Mouse (Mus musculus) kidney, postnatal 25 days (tissue): ENCODE results near the gene Arl8b.

ENCODE experiments used
- DNase-seq, 2 experiments: peaks; one replicate each; pipeline ENCODE4 v3.0.0; 2021; ENCODE audit warnings: mixed read lengths in 2 of 2

Gene Arl8b

DNA sequence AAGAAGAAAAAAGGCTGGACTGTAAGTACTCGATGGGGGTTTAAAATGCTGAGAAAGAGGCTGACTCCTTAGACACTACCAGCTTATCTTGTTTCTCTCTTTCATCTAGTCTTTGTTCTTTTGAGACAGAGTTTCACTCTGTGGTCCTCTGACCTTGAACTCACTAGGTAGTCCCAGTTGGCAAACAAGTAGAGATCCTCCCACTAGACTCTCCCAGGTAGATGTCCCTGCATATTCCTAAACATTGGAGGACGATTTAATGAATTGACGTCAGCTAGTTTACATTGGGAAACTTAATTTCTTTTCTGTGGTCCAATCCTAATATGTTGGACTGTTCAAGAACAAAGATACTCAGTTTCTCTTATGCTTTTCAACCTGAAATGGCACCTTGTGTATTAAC, 2.7 kb downstream of the Arl8b start:
- DNase-seq = no peak

DNA sequence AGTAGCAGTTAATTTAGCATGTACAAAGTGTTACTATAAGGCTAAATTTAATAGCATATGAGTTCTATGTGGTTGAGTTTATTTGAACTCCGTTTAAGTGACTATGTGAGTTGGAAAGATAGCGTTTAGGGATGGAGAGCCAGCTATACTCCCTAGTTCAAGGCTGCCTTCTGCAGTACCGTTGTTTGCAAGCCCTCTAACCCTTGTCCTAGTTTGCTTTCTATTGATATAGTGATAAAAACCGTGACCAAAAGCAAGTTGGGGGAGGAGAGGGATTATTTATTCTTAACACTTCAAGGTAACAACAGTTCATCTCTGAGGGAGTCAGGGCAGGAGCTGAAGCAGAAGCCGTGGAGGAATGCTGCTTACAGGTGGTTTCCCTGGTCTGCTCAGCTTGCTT, 8.6 kb downstream of the Arl8b start:
- DNase-seq = no peak

DNA sequence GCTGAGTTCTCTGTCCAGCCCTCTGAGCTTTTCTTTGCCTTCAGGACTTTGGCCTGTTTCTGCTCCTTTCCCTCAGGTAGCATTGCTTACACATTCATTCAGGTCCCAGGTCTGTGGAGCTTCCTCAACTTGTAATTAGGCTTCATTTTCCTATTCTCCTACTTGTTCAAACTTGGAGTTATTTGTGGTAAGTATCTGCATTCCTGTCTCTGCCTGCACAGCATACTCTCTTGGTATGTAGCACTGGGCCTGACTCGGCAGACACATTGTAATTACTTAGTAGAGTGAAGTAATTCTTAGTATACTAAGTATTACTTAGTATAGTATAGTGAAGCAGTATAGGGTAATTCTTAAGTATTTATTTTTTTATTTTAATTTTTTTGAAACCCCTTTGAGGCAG, 13.0 kb downstream of the Arl8b start:
- no peak for DNase-seq

DNA sequence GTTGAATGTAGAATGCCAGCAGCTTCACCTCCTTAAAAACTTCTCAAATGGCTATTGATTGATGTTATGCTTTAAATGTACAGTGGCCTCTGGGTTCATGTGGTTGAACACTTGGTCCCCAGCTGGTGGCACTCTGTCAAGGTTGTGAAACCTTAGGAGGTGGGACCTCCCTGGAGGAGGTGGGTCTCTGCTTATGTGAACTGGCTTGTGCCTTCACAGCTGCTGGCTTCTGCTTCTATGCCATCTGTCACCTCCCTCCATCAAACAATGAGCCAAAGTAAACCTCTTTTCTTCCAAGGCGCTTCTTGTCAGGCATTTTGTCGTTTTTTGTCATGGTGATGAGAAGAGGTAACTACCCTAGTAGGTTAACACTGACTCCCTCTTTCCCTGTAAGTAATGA, 13.8 kb downstream of the Arl8b start:
- peak in 1 of 2 experiments; percentile 50 for DNase-seq

DNA sequence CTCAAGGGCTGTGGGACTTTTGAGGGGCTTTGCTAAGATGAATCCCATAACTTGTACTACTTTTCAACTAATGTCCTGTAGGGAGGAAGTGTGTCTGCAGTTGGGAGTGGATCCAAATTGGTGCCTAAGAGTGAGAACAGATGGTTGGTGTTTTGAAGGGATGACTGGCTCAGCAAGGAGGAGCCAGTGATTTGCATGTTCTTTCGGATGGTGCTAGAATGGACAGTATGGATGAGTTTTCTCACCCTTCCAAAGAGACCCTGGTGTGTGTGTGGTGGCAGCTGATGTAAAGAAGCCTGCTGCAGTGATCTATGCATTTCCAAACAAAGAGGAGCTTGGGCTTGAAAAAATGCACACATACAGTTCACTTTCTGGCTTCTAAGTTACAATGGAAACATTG, 22.3 kb downstream of the Arl8b start:
- no peak for DNase-seq

DNA sequence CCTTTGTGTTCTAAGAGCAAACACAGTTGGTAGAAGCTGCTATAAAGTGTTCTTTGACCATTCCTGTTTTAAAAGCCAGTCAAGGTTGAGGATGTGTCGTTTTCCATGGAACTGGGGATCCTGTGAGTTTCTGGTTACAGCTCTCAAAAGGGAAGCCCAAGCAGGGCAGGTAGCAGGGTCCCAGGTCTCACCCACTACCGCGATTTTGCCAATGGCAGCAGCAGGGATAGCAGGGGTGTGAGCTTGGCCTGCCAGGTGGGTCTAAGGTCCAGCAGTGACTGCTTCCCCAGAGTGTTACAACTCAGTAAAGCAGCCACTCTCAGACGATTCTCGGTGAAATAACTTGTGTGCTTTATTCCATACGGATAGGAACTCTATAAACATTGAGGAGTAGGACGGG, 23.0 kb downstream of the Arl8b start:
- DNase-seq = no peak

DNA sequence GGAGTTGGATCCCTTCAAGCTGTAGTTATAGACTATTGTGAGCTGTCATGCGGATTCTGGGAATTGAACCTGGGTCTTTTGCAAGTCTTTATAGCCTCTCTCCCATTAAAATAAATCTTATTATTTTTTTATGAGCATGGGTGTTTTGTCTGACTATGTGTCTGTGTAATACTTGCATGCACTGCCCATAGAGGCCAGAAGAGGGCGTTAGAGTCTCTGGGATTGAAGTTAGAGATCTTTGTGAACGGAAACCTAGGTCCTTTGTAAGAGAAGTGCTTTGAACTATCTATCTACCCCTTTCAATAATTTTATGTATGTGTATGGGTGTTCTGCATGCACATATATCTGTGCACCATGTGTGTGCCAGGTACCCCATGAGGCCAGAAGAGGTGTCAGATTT, 24.5 kb downstream of the Arl8b start:
- no peak for DNase-seq

DNA sequence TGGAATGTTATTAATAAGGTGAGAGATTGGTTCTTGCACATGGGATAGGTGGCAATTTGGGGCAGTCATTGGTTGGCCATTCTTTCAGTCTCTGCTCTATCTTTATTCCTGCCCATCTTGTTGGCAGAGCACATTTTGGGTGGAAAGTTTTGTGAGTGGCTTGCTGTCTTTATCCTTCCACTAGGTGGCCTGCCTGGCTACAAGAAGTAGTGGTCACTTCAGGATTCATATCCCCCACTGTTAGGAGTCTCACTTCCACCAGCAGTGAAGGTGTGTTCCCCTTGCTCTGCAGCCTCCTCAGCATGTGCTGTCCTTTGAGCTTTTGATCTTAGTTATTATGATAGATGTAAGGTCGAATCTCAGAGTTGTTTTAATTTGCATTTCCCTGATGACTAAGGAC, 25.9 kb downstream of the Arl8b start:
- no peak for DNase-seq

DNA sequence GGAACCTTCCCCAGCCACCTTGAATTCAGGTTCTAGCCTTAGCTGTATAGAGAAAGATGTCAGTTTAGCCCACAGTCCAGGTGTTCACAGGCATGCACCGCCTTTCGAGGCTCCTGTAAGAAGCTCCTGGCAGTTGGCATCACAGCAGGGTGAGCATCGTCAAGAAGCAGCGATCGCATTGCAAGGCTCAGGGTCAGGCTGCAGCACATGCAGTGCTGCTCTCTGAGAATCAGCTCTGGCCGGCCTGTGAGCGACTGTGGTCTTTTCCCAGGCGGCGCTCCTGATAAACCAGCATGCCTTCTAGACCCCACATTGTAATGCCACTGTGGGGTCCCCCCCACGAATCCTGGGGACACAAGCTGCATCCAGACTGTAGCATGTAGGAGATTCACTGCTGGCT, 27.3 kb downstream of the Arl8b start:
- no peak for DNase-seq

DNA sequence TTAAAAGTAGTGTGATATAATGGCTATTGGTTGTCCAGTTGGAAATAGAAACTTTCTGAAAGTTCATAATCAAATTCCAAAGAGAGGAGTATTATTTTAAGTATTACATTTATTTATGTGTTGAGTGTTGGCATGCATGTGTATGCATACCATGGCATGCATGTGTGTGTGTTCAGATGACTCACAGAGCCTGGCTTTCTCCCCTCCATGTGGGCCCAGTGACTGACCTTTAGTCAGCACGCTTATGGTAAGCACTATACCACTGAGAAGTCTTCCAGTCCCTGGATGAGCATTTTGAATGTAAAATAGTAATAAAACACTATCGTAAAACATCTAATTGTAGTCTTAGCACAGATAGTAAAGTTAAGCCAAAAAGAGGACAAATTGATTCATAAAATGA, 29.2 kb downstream of the Arl8b start:
- DNase-seq = no peak

DNA sequence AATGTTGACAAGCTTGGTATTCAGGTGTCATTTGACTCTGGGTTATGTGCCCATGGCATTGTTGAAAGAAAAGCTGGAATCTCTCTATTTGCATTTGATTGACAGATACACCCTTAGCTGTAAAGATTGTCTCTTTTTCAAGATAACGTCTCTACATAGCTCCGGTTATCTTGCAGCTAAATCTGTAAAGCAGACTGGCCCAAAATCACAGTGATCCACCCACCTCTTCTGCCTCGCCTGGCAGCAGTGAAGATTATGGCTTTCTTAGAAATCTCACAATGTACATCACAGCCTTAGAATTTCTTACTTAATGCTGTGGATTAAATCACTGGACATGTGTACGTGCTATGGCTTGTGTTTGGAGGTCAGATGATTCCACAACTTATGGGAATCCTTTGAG, 34.6 kb downstream of the Arl8b start:
- DNase-seq = no peak

DNA sequence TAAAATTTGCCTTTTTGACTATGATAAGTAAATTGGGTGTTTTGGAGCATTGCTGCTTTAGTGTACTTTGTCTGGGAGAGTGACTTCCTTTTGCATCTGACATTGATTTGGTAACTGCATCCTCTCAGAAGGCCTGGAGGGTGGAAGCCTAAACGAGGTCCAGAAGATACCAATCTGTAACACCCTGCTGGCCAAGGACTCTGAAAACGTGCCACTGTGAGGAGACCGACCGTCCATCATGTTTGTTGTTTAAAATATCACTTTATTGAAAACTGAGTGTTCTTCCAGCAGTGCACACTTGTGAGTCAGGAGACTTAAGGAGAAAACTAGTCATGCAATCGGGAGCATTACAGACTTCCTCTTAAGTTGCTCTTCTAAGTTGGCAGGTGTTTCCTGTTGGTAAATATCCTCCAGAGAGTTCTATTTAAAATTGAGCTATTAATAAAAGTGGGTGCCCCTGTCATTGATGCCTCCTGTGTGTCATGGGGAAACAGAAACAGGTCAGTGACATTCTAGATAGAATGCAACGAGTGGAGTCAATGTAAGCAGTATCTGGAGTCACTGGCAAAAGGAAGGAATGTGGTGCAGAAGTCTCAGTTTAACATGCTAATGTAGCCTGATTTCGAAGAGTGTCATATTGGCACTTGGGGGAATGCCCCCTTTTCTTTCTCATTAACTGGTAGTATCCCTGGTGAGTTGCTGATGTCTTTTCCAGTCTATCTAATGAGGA, 42.1 kb downstream of the Arl8b start:
- no peak for DNase-seq

DNA sequence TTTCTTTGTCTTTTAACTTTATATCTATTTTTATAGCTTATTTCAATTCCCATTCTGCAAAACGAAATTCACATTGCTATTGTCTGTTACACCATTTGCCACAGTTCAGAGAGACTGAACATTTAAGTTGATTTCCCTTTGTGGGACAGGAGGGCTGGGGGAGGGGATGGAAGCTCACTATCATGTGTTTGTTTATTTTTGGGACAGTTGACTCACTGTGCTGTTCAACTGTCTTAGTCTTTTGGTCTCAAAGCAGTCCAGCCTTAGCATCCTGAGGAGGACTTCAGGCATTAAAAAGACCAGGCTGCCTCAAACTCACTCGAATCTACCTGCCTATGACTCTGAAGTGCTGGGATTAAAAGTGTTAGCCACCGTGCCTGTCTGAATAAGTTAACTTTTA, 43.2 kb downstream of the Arl8b start:
- no peak for DNase-seq

DNA sequence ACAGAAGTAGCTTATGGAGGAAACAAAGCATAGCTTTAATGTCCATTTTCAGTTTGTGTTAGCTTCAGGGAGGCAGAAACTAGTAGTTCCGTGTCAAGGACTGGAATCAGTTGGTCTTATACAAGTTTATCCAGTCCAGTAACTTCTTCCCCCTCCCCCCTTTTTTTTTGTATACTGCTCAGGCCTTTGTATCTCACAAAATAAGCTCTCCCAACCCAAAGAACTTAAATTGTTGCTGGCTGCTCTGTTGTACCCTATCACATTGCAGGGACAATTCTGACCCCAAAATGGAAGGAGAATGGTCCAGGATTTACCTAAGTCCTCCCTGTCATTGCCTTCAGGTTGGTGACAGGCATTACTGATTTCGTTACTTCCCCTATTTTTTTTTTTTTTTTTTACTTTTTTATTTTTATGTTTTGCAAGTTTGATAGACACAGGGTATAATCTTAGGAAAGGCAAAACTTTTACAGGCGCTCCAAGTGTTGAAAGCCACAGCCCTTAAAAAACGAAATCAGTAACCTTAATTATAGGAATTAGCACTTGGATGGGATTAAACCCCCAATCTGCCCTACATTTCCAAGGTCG, 44.5 kb downstream of the Arl8b start:
- no peak for DNase-seq

DNA sequence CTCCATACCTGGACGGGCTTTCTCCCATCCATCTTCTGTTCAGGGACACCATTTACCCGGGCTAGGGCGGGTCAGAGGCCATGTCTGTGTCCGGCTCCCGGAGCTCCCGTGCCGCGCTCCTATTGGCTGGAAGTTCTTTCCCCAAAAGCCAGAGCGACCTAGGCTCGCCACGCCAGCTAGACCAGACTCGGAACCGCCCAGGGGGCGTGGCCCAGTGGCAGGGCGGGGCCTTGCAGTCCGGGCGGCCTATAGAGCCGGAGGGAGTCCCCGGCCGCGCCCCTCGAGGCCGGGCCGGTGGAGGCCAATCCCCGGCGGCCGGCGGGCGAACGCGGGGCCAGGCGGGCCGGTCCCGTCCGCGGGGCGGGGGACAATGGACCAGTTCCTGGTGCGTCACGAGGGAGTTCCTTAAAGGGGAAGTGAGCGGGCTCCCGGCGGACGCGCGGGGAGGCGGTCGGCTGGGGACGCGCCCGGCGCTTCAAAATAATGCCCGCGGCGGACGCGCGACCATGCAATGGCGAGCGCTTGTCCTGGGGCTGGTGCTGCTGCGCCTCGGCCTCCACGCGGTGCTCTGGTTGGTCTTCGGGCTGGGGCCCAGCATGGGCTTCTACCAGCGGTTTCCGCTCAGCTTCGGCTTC, 45.5 kb downstream of the Arl8b start, which contains the start of gene Edem1:
Gene Edem1, plus strand, starts transcription at position 408 of the 635 bp plus-strand sequence.
- peak; percentile 98 to 99 for DNase-seq

DNA sequence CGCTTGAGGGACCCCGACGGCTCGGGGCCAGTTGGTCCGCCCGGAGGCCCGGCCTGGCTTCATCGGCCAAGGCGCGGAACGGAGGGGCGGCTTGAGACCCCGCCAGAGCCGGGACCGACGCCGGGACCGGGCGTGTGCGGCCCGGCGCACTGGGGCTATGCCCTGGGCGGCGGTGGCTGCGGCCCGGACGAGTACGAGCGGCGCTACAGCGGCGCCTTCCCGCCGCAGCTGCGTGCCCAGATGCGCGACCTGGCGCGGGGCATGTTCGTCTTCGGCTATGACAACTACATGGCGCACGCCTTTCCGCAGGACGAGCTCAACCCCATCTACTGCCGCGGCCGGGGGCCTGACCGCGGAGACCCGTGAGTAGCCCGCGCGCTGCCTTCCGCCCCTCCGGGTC, 46.0 kb downstream of the Arl8b start:
- peak; percentile 24 to 54 for DNase-seq

DNA sequence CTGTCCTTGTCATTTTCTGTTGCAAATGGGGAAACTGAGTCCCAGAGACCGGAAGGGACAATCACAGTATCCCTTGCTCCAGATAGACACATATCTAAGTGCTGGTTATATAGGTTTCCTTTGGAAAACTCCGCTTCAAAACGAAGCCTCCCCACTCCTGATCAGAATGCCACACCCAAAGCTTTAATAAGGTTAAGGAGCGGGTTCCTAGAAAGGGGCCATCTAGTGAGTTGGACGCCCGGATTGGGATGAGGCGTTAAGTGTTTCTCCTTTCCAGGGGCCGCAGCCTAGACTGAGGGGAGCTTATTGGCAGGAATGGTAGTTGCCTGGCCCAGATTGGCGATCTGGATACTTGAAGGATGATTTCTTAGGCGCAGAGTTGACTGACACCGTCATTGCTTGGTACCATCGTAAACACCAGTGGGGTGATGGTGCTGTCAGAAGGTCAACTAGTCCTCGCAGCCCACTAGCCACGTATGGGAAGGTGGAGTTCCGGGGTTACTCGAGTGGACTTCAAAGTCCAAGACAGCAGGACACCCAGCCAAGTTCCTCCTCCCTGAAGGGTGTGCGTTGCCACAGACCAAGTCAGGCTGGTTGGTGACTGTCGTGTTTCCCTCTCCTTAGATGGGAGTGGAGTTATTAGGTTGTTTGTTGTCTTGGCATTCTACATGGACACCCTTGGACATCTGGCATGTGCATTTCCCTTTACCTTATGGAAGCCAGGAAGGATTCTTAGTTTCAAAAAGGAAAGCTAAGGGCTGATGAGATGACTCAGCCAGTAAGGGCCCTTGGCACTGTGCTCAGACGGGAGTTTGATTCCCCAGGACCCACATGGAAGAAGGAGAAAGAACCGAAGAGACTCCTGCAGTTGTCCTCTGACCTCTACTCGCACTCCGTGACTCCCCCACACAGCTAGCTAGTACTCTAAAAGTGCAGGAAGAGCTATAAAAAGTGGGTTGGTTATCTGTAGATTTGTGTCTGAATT, 46.8 kb downstream of the Arl8b start:
- DNase-seq = peak; percentile 66 to 82

DNA sequence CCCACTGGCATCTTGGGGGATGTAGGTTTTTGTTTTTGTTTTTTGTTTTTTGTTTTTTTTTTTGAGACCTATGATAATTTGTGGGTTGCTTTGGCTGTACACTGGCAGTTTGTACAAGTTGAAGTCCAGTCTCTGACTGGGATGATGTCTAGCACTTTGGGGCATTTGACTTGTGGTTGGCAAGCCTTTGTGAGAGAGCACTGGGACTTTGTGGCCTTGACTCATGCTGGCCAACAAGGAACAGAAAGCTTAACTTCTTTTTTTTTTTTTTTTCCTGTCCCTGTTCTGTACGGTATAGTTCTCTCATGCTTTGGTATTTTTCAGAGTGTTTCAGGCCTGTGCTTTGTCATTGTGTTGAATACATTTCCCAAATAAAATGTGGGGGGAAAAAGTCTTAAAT, 49.3 kb downstream of the Arl8b start:
- no peak for DNase-seq

DNA sequence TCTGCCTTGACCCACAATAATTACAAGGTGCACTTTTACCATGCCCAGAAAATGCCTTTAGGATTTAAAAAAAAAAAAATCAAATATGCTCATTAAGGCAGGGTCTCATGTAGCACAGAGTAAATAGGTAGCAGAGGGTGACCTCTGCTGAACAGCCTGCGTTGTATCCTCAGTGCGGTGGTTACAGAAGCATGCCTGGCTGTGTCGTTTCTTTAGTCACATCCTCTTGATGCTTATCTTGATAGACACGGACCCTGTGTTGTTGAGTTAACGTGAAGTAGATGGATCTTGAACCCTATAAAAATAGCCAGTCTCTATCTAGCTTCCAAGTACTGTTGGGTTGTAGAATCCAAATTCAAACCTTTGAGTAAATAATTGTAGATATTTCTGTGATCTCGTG, 50.1 kb downstream of the Arl8b start:
- DNase-seq = no peak

DNA sequence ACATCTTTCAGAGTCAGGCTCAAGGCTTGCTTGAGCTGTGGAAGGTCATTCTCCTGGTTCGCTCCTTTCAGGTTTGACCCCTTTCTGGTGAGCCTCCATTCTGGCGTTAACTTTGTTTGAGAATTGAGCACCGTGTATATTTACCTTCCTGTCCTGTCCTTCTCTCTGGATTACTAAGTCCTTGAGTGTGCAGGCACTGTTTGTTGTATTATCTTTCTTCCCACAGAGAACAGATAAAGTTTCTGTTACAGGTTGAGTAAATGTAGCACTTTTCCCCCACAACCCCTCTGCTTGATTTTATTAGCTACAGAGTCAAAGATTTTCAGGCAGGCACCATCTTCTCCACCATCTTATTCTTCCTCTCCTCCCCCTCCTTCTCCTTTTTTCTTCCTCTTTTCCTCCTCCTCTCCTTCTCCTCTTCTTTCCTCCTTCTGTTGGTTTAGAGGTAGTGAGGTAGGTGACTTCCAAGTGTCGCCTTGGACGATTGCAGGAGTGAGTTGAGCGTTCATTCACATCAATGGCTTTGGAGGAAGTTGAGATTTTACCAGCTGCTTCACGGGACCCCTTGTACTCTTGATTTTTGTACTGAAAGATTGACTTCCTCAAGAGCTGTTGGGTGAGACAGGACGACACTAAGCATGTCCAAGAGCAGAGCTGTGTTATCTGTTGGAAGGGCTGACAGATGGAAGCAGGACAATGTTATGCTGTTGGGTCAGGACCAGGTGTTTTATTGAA, 51.2 kb downstream of the Arl8b start:
- DNase-seq = no peak

DNA sequence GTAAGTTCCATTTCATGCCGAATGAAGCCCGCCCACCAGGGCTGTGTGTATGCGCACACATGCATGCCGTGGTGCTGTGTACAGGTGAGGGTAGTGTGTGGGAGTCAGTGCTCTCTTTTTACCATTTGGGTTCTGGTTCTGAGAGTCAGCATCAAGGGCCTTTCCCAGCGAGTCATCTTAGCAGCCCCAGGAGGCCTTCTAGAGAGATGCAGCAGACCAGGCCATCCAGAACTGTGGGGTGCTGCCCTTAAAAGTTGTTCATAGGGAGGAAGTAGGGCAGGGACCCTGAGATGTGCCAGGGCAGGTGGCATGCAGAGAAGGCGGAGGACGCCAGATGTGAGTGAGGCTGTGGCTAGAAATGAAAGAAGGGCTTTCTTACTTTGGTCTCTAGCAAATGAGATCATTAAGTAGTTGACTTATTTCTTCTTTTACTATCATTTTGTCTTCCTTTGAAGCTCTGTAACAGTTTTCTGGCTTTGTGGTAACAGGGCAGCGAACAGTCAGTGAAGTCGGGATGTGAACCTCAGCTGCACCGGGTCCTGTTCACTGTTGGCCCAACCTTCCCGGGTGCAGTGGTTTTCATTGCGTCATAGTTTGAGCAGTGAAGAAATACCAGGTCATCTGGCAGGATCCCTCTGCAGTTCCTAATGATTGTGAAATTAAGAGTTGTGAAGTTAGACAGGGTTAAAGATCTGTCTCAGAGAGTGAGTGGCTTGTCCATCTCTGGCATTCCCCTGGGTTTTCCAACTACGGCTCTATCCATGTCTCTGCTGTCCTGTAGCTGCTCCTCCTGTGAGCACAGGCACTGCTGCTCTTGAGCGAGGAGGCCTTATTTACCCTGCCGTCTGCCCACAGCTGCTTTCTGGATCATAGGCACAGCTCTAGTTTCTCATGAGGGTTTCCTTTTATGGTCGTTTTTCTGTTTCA, 53.1 kb downstream of the Arl8b start:
- no peak for DNase-seq
